Mouse (Mus musculus): ENCODE results near the gene Gm38431. TPM values are rescaled to one million over a fixed set of nuclear protein-coding genes. Genes with fewer than 3 reads are reported as not detected.

Gm38431 gene
- polyA plus RNA-seq, 1 experiment from 2014 or later, result 1.3 TPM

GRCm38 (mm10) chr9:21090537-21090936 is 1.3 kb downstream of the Gm38431 start:
- H3K27me3 ChIP-seq (ENCODE audit: control insufficient read depth, insufficient read depth, low read length), result no peaks in the 10 kb centered on the region
- H3K4me2 ChIP-seq (ENCODE audit: low read length), result peak overlapping the region; percentile 90
- no peaks in the 10 kb centered on the region for H3K9me3 ChIP-seq (ENCODE audit: control insufficient read depth, low read length)
- H3K4me1 ChIP-seq (ENCODE audit: control insufficient read depth in 2 of 2, insufficient read depth in 2 of 2, low read length in 2 of 2), result peaks cover 6 to 24% of the 10 kb centered on the region in 2 experiments
- WGBS, result 81% methylated on average over 1 of the region's 1 CpGs
- peaks cover 55% of the 10 kb centered on the region for H3K36me3 ChIP-seq (ENCODE audit: control insufficient read depth, insufficient read depth, low read length)
- ATAC-seq (ENCODE audit: insufficient number of reproducible peaks, insufficient read depth, low FRiP score, low read depth), result no peak
- H3K27ac ChIP-seq (replicated peaks in 1 of 2; ENCODE audit: control insufficient read depth in 1 of 2, insufficient read depth in 1 of 2, low read depth in 2 of 2, low read length in 2 of 2), result 0 out of 4 replicates have a peak overlapping the region, but pooled peaks of 1 of the 2 experiments have one; percentile 92
- H3K9ac ChIP-seq (ENCODE audit: low read length), result peak overlapping the region; percentile 87
- H3K4me3 ChIP-seq (ENCODE audit: control insufficient read depth in 1 of 2, insufficient read depth in 1 of 2, low read depth in 1 of 2, low read length in 2 of 2), result peak overlapping the region; percentile 84 to 85

GRCm38 (mm10) chr9:21083324-21083723 is 8.5 kb downstream of the Gm38431 start:
- H3K27me3 ChIP-seq (ENCODE audit: control insufficient read depth, insufficient read depth, low read length), result no peaks in the 10 kb centered on the region
- 47% methylated on average over 3 of the region's 3 CpGs for WGBS
- 0 out of 4 replicates have a peak, but pooled peaks cover 0 to 4% of the 10 kb centered on the region in 2 experiments for H3K4me1 ChIP-seq (ENCODE audit: control insufficient read depth in 2 of 2, insufficient read depth in 2 of 2, low read length in 2 of 2)
- no peak overlapping the region for H3K4me3 ChIP-seq (ENCODE audit: control insufficient read depth in 1 of 2, insufficient read depth in 1 of 2, low read depth in 1 of 2, low read length in 2 of 2)
- H3K9ac ChIP-seq (ENCODE audit: low read length), result no peak overlapping the region
- no peaks in the 10 kb centered on the region for H3K9me3 ChIP-seq (ENCODE audit: control insufficient read depth, low read length)
- no peak for ATAC-seq (ENCODE audit: insufficient number of reproducible peaks, insufficient read depth, low FRiP score, low read depth)
- H3K36me3 ChIP-seq (ENCODE audit: control insufficient read depth, insufficient read depth, low read length), result peaks cover 97% of the 10 kb centered on the region
- H3K4me2 ChIP-seq (ENCODE audit: low read length), result no peak overlapping the region
- H3K27ac ChIP-seq (replicated peaks in 1 of 2; ENCODE audit: control insufficient read depth in 1 of 2, insufficient read depth in 1 of 2, low read depth in 2 of 2, low read length in 2 of 2), result no peak overlapping the region

GRCm38 (mm10) chr9:21081127-21081526 is 10.7 kb downstream of the Gm38431 start:
- H3K27ac ChIP-seq (replicated peaks in 1 of 2; ENCODE audit: control insufficient read depth in 1 of 2, insufficient read depth in 1 of 2, low read depth in 2 of 2, low read length in 2 of 2), result no peak overlapping the region
- no peaks in the 10 kb centered on the region for H3K27me3 ChIP-seq (ENCODE audit: control insufficient read depth, insufficient read depth, low read length)
- WGBS, result 80% methylated on average over 9 of the region's 9 CpGs
- H3K36me3 ChIP-seq (ENCODE audit: control insufficient read depth, insufficient read depth, low read length), result peaks cover 97% of the 10 kb centered on the region
- H3K9ac ChIP-seq (ENCODE audit: low read length), result no peak overlapping the region
- no peaks in the 10 kb centered on the region for H3K9me3 ChIP-seq (ENCODE audit: control insufficient read depth, low read length)
- H3K4me1 ChIP-seq (ENCODE audit: control insufficient read depth in 2 of 2, insufficient read depth in 2 of 2, low read length in 2 of 2), result 0 out of 4 replicates have a peak, but pooled peaks cover 0 to 4% of the 10 kb centered on the region in 2 experiments
- no peak overlapping the region for H3K4me3 ChIP-seq (ENCODE audit: control insufficient read depth in 1 of 2, insufficient read depth in 1 of 2, low read depth in 1 of 2, low read length in 2 of 2)
- H3K4me2 ChIP-seq (ENCODE audit: low read length), result no peak overlapping the region
- ATAC-seq (ENCODE audit: insufficient number of reproducible peaks, insufficient read depth, low FRiP score, low read depth), result no peak

DNA sequence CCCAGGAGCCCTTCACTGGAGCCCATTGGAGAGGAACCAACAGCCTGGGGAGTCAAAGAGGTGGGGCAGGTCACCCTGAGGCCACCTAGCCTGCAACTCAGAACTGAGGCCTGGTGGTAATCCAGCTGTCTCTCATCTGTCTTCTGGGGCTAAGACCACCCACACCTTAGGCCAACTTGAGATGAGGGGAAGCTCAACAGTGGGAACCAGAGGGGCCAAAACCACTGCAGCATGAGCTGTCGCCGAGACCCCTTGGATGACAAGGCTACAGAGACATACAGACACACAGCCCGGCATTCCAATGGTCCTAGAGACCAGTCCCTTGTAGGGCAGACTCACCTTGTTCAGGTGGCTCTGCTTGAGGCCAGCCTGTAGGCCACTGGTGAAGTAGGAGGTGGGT is 16.2 kb downstream of the Gm38431 start:
- Histone ChIP-seq H3K4me1 (ENCODE audit: control insufficient read depth in 2 of 2, insufficient read depth in 2 of 2, low read length in 2 of 2) (peaks cover 0 to 12% of the 10 kb centered on the region in 2 experiments; a peak in 2 of 4 replicates), H3K36me3 (ENCODE audit: control insufficient read depth, insufficient read depth, low read length) (peaks cover 72% of the 10 kb centered on the region), H3K4me2 (ENCODE audit: low read length) (no peak overlapping the region), H3K27ac (replicated peaks in 1 of 2; ENCODE audit: control insufficient read depth in 1 of 2, insufficient read depth in 1 of 2, low read depth in 2 of 2, low read length in 2 of 2) (no peak overlapping the region), H3K9ac (ENCODE audit: low read length) (no peak overlapping the region), H3K4me3 (ENCODE audit: control insufficient read depth in 1 of 2, insufficient read depth in 1 of 2, low read depth in 1 of 2, low read length in 2 of 2) (no peak overlapping the region), H3K9me3 (ENCODE audit: control insufficient read depth, low read length) (no peaks in the 10 kb centered on the region), H3K27me3 (ENCODE audit: control insufficient read depth, insufficient read depth, low read length) (no peaks in the 10 kb centered on the region)
- ATAC-seq (ENCODE audit: insufficient number of reproducible peaks, insufficient read depth, low FRiP score, low read depth), result no peak
- WGBS, result 72% methylated on average over 3 of the region's 3 CpGs

- Histone ChIP-seq H3K27me3 (ENCODE audit: control insufficient read depth, insufficient read depth, low read length) (no peaks in the 10 kb centered on the region), H3K27ac (replicated peaks in 1 of 2; ENCODE audit: control insufficient read depth in 1 of 2, insufficient read depth in 1 of 2, low read depth in 2 of 2, low read length in 2 of 2) (peak overlapping the region in 1 of 2 experiments; percentile 46; a peak in 1 of 4 replicates), H3K9me3 (ENCODE audit: control insufficient read depth, low read length) (no peaks in the 10 kb centered on the region), H3K4me2 (ENCODE audit: low read length) (no peak overlapping the region), H3K4me3 (ENCODE audit: control insufficient read depth in 1 of 2, insufficient read depth in 1 of 2, low read depth in 1 of 2, low read length in 2 of 2) (no peak overlapping the region), H3K36me3 (ENCODE audit: control insufficient read depth, insufficient read depth, low read length) (peaks cover 66% of the 10 kb centered on the region), H3K4me1 (ENCODE audit: control insufficient read depth in 2 of 2, insufficient read depth in 2 of 2, low read length in 2 of 2) (peaks cover 0 to 12% of the 10 kb centered on the region in 2 experiments; a peak in 2 of 4 replicates), H3K9ac (ENCODE audit: low read length) (no peak overlapping the region)
- no peak for ATAC-seq (ENCODE audit: insufficient number of reproducible peaks, insufficient read depth, low FRiP score, low read depth)
- WGBS, result 83% methylated on average over 1 of the region's 1 CpGs
These were observed 17.6 kb downstream of the Gm38431 start for GRCm38 (mm10) chr9:21074173-21074572.

GRCm38 (mm10) chr9:21073044-21073840 is 18.6 kb downstream of the Gm38431 start, which contains the start of the genes Gm49373 and Fdx1l:
Gene Gm49373, minus strand, starts transcription at chr9:21073096.
Gene Fdx1l, minus strand, starts transcription at chr9:21073614.
- Histone ChIP-seq H3K4me1 (ENCODE audit: control insufficient read depth in 2 of 2, insufficient read depth in 2 of 2, low read length in 2 of 2) (peaks cover 0 to 12% of the 10 kb centered on the region in 2 experiments; a peak in 2 of 4 replicates), H3K9me3 (ENCODE audit: control insufficient read depth, low read length) (no peaks in the 10 kb centered on the region), H3K27ac (replicated peaks in 1 of 2; ENCODE audit: control insufficient read depth in 1 of 2, insufficient read depth in 1 of 2, low read depth in 2 of 2, low read length in 2 of 2) (peak within 1 kb of the TSS; percentile 46 to 52), H3K36me3 (ENCODE audit: control insufficient read depth, insufficient read depth, low read length) (peaks cover 56% of the 10 kb centered on the region), H3K4me2 (ENCODE audit: low read length) (peak within 1 kb of the TSS; percentile 90), H3K27me3 (ENCODE audit: control insufficient read depth, insufficient read depth, low read length) (no peaks in the 10 kb centered on the region), H3K4me3 (ENCODE audit: control insufficient read depth in 1 of 2, insufficient read depth in 1 of 2, low read depth in 1 of 2, low read length in 2 of 2) (peak within 1 kb of the TSS; percentile 68 to 85), H3K9ac (ENCODE audit: low read length) (peak within 1 kb of the TSS; percentile 90)
- 2% methylated on average over 58 of the region's 58 CpGs for WGBS
- ATAC-seq (ENCODE audit: insufficient number of reproducible peaks, insufficient read depth, low FRiP score, low read depth), result peak; percentile 84

DNA sequence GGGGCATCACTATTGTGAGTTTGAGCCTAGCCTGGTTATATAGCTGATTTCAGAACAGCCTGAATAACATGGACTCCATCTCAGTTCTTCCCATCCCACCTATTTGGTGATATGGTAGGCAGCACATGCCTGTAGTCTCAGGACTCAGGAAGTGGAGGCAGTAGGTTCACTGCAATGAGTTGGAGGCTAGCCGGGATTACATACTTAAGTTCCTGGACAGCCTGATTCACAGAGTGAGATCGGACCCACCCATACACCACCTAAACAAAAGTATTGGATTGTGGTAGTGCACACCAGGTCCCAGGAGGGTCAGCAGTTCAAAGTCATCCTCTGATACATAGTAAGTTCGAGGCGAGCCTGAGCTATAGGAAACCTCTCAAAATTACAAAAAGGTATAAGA is 19.2 kb downstream of the Gm38431 start:
- Histone ChIP-seq H3K9me3 (ENCODE audit: control insufficient read depth, low read length) (no peaks in the 10 kb centered on the region), H3K36me3 (ENCODE audit: control insufficient read depth, insufficient read depth, low read length) (peaks cover 56% of the 10 kb centered on the region), H3K4me2 (ENCODE audit: low read length) (peak overlapping the region; percentile 90), H3K27me3 (ENCODE audit: control insufficient read depth, insufficient read depth, low read length) (no peaks in the 10 kb centered on the region), H3K4me1 (ENCODE audit: control insufficient read depth in 2 of 2, insufficient read depth in 2 of 2, low read length in 2 of 2) (peaks cover 0 to 12% of the 10 kb centered on the region in 2 experiments; a peak in 2 of 4 replicates), H3K9ac (ENCODE audit: low read length) (peak overlapping the region; percentile 90), H3K27ac (replicated peaks in 1 of 2; ENCODE audit: control insufficient read depth in 1 of 2, insufficient read depth in 1 of 2, low read depth in 2 of 2, low read length in 2 of 2) (peak overlapping the region in 1 of 2 experiments; percentile 46; a peak in 2 of 4 replicates), H3K4me3 (ENCODE audit: control insufficient read depth in 1 of 2, insufficient read depth in 1 of 2, low read depth in 1 of 2, low read length in 2 of 2) (peak overlapping the region; percentile 68 to 85)
- ATAC-seq (ENCODE audit: insufficient number of reproducible peaks, insufficient read depth, low FRiP score, low read depth), result no peak
- WGBS, result 8% methylated on average over 4 of the region's 4 CpGs
